Comparison of ENCODE assay signal across 26 mouse cellular contexts in the genomic region with DNA sequence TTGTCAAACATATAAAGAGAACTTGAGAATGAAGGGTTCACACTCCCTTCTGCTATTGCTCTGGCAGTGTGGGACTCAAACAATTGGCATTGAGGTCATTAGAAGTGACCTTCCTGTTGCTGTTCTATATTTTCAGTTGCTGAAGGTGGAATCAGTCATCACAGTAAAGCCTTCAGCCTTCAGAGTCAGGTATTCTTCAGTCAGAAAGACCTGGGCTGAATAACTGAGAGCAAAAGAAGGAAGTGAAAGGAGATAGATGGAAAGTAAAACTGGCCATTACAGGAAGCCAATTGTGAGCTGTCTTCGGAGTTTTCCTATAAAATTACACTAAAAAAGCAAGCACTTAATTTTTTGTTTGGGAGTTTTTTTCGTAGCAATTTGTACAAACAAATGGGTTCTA.
DNase-seq lines count a peak whose midpoint lies in the region; ATAC-seq and TF ChIP-seq lines count a peak whose summit lies in the region.
"Had no signal": no experiment of that assay in that cellular context is flagged by ENCODE, and none has a peak within 500 bp of the region (broad histone marks: within the 10 kb centered on the region; RNA-seq: fewer than 3 reads in every experiment).

No protein-coding gene starts in this region.

- no peaks in the 10 kb centered on the region for H3K79me2 ChIP-seq in CH12.LX (replicated peaks; ENCODE audit: control insufficient read depth, extremely low read depth, insufficient read depth, poor library complexity, severe bottlenecking)

- no peaks in the 10 kb centered on the region for H3K27me3 ChIP-seq in CH12.LX (replicated peaks)
- H3K27me3 ChIP-seq in megakaryocyte, embryonic 14.5 days (replicated peaks) = no peaks in the 10 kb centered on the region
- H3K27me3 ChIP-seq in splenic B cell, adult 2 months (ENCODE audit: control insufficient read depth, insufficient read depth, low read length, poor library complexity, severe bottlenecking) = no peaks in the 10 kb centered on the region
- H3K27me3 ChIP-seq in liver, postnatal 0 days (ENCODE audit: insufficient read depth, low read length) = no peaks in the 10 kb centered on the region
- H3K27me3 ChIP-seq: embryonic facial prominence, embryonic 13.5 days; forebrain, embryonic 12.5 days; forebrain, embryonic 15.5 days; heart, embryonic 13.5 days had no signal

- H3K36me3 ChIP-seq in CH12.LX (replicated peaks in 1 of 2; ENCODE audit: control insufficient read depth in 1 of 2, insufficient read depth in 1 of 2, low read length in 1 of 2) = no peaks in the 10 kb centered on the region
- H3K36me3 ChIP-seq in megakaryocyte, embryonic 14.5 days (replicated peaks; ENCODE audit: low read length) = no peaks in the 10 kb centered on the region
- H3K36me3 ChIP-seq in splenic B cell, adult 2 months (ENCODE audit: control insufficient read depth, insufficient read depth, low read length, poor library complexity, severe bottlenecking) = no peaks in the 10 kb centered on the region
- H3K36me3 ChIP-seq in liver, postnatal 0 days (replicated peaks; ENCODE audit: insufficient read depth, low read length) = no peaks in the 10 kb centered on the region
- H3K36me3 ChIP-seq: embryonic facial prominence, embryonic 10.5 days; embryonic facial prominence, embryonic 13.5 days; forebrain, embryonic 12.5 days; forebrain, embryonic 15.5 days; heart, embryonic 10.5 days; heart, embryonic 13.5 days had no signal

- no peak; the same call in 1 of the 2 replicates for TF ChIP-seq RAD21 in CH12.LX (IDR thresholded peaks at IDR 0.05; ENCODE audit: low read depth, low read length)

- dilution Hi-C loops in CH12.LX (cut with MboI; ENCODE audit: extremely low pct_ligation_motif_present, extremely low pct_unique_long_range_greater_than_20kb, low sequenced_read_pairs) = no loop called here

- in situ Hi-C loops in CH12.LX (cut with MboI; ENCODE audit: low pct_ligation_motif_present, low pct_unique_long_range_greater_than_20kb, low sequenced_read_pairs) = no loop called here

- H3K27ac ChIP-seq in CH12.LX (ENCODE audit: insufficient read depth, low read depth) = peak overlapping the region; percentile 57; the same call in 1 of the 2 replicates
- no peak overlapping the region for H3K27ac ChIP-seq in liver, postnatal 0 days (ENCODE audit: low read depth)
- H3K27ac ChIP-seq: embryonic facial prominence, embryonic 10.5 days; embryonic facial prominence, embryonic 13.5 days; forebrain, embryonic 12.5 days; forebrain, embryonic 15.5 days; heart, adult 2 months; heart, embryonic 10.5 days; heart, embryonic 13.5 days; hindbrain, embryonic 14.5 days; hindbrain, postnatal 0 days had no signal

- intact Hi-C loops in left cerebral cortex, postnatal 10 days (cut with DNase I) = no loop called here

- TF ChIP-seq POLR2A in CH12.LX (IDR thresholded peaks at IDR 0.05; ENCODE audit: low read depth, low read length) = no peak

- peaks cover 9 to 20% of the 10 kb centered on the region in 2 experiments for H3K4me1 ChIP-seq in CH12.LX (ENCODE audit: control insufficient read depth in 1 of 2, insufficient read depth in 2 of 2)
- peaks cover 41% of the 10 kb centered on the region for H3K4me1 ChIP-seq in megakaryocyte, embryonic 14.5 days
- H3K4me1 ChIP-seq in liver, postnatal 0 days (ENCODE audit: insufficient read depth) = no peaks in the 10 kb centered on the region
- H3K4me1 ChIP-seq: embryonic facial prominence, embryonic 13.5 days; heart, embryonic 10.5 days; heart, embryonic 13.5 days had no signal

- TF ChIP-seq CTCF in CH12.LX (conservative IDR thresholded peaks at IDR 0.05 in 1 of 2, IDR thresholded peaks at IDR 0.05 in 1 of 2; ENCODE audit: low read depth in 2 of 2, low read length in 2 of 2) = no peak
- no peak for TF ChIP-seq CTCF in liver, postnatal 0 days (IDR thresholded peaks at IDR 0.05; ENCODE audit: low read depth)

- WGBS in liver, postnatal 0 days (ENCODE audit: insufficient replicate concordance) = 49% methylated on average over 2 of the region's 2 CpGs

- peak; percentile 99 for TF ChIP-seq EP300 in CH12.LX (IDR thresholded peaks at IDR 0.05; ENCODE audit: low read length)
- no peak for TF ChIP-seq EP300 in liver, postnatal 0 days (IDR thresholded peaks at IDR 0.05; ENCODE audit: low read depth)

- H3K9ac ChIP-seq in CH12.LX (ENCODE audit: insufficient read depth, low read depth) = no peak overlapping the region
- H3K9ac ChIP-seq in liver, postnatal 0 days (replicated peaks) = no peak overlapping the region
- H3K9ac ChIP-seq: embryonic facial prominence, embryonic 13.5 days; forebrain, embryonic 12.5 days; forebrain, embryonic 15.5 days; heart, embryonic 13.5 days; hindbrain, embryonic 14.5 days had no signal

- H3K4me2 ChIP-seq in CH12.LX (ENCODE audit: insufficient read depth, low read depth, poor library complexity, severe bottlenecking) = peak overlapping the region; percentile 81
- no peak overlapping the region for H3K4me2 ChIP-seq in liver, postnatal 0 days (ENCODE audit: low read depth, low read length)
- H3K4me2 ChIP-seq: embryonic facial prominence, embryonic 13.5 days; forebrain, embryonic 12.5 days; forebrain, embryonic 15.5 days; heart, embryonic 13.5 days; hindbrain, embryonic 14.5 days had no signal

- peak; percentile 27 to 45 for DNase-seq in spleen, postnatal 36 days (ENCODE audit: low spot score in 2 of 2)
- no peak for DNase-seq in spleen, adult 18-20 months
- DNase-seq in CH12.LX (ENCODE audit: extremely low read depth) = peak; percentile 68
- DNase-seq in splenic B cell, adult 2 months (ENCODE audit: low read depth, low spot score) = peak; percentile 74
- no peak for DNase-seq in liver, postnatal 0 days
- no peak for DNase-seq in lung, postnatal 10 days
- DNase-seq in left cerebral cortex, postnatal 10 days (ENCODE audit: extremely low spot score in 1 of 2, low spot score in 2 of 2) = no peak
- DNase-seq: adrenal gland, adult 8-10 months; adrenal gland, postnatal 36 days; cerebellum, adult 18-20 months; cerebellum, adult 9-10 months; cerebellum, postnatal 14 days; gastrocnemius, postnatal 25 days; heart, adult 2 months; heart, postnatal 14 days; heart, postnatal 4 days had no signal

- ATAC-seq in liver, postnatal 0 days = no peak
- ATAC-seq: forebrain, embryonic 15.5 days; hindbrain, postnatal 0 days had no signal

- H3K9me3 ChIP-seq in CH12.LX (replicated peaks; ENCODE audit: low read length) = no peaks in the 10 kb centered on the region
- no peaks in the 10 kb centered on the region for H3K9me3 ChIP-seq in megakaryocyte, embryonic 14.5 days
- no peaks in the 10 kb centered on the region for H3K9me3 ChIP-seq in liver, postnatal 0 days (ENCODE audit: low read length)
- H3K9me3 ChIP-seq: embryonic facial prominence, embryonic 10.5 days; embryonic facial prominence, embryonic 13.5 days; forebrain, embryonic 12.5 days; forebrain, embryonic 15.5 days; heart, embryonic 10.5 days; heart, embryonic 13.5 days had no signal

- no peak overlapping the region for H3K4me3 ChIP-seq in CH12.LX (replicated peaks in 1 of 3; ENCODE audit: low read depth in 2 of 3, low read length in 2 of 3, poor library complexity in 1 of 3)
- peak overlapping the region; percentile 38 for H3K4me3 ChIP-seq in megakaryocyte, embryonic 14.5 days (replicated peaks)
- H3K4me3 ChIP-seq in liver, postnatal 0 days (ENCODE audit: low read depth, low read length) = no peak overlapping the region
- H3K4me3 ChIP-seq: embryonic facial prominence, embryonic 10.5 days; embryonic facial prominence, embryonic 13.5 days; erythroblast, embryonic 14.5 days; forebrain, embryonic 12.5 days; forebrain, embryonic 15.5 days; heart, adult 2 months; heart, embryonic 10.5 days; heart, embryonic 13.5 days had no signal

TF ChIP-seq in CH12.LX, 34 proteins besides CTCF, POLR2A, EP300 and RAD21:
- TF ChIP-seq MEF2A (IDR thresholded peaks at IDR 0.05; ENCODE audit: borderline replicate concordance, low read depth, low read length) (peak; percentile 61; the same call in 1 of the 2 replicates), CHD1 (IDR thresholded peaks at IDR 0.05; ENCODE audit: low read depth, low read length) (0 out of 2 replicates have a peak, but pooled peaks have one; percentile 8), ZNF384 (IDR thresholded peaks at IDR 0.05; ENCODE audit: low read depth, low read length) (0 out of 2 replicates have a peak, but pooled peaks have one; percentile 20), POLR2AphosphoS2 (IDR thresholded peaks at IDR 0.05; ENCODE audit: low read depth, low read length) (no peak), ZC3H11A (IDR thresholded peaks at IDR 0.05; ENCODE audit: low read depth, low read length) (no peak), ELF1 (IDR thresholded peaks at IDR 0.05; ENCODE audit: low read depth, low read length) (peak; percentile 57), MYC (IDR thresholded peaks at IDR 0.05; ENCODE audit: low read depth, low read length) (0 out of 2 replicates have a peak, but pooled peaks have one; percentile 39), E2F4 (IDR thresholded peaks at IDR 0.05; ENCODE audit: insufficient replicate concordance, low read depth, low read length) (no peak), NELFE (IDR thresholded peaks at IDR 0.05; ENCODE audit: low read depth, low read length) (no peak), CHD2 (IDR thresholded peaks at IDR 0.05; ENCODE audit: low read length) (peak; percentile 34; the same call in 1 of the 2 replicates), BHLHE40 (IDR thresholded peaks at IDR 0.05; ENCODE audit: low read depth, low read length) (peak; percentile 34; the same call in 1 of the 2 replicates), RCOR1 (conservative IDR thresholded peaks at IDR 0.05; ENCODE audit: low read depth, low read length) (peak; percentile 75), PAX5 (IDR thresholded peaks at IDR 0.05; ENCODE audit: low read length) (no peak), JUND (conservative IDR thresholded peaks at IDR 0.05; ENCODE audit: low read depth, low read length) (peak; percentile 17; the same call in 1 of the 2 replicates), JUN (IDR thresholded peaks at IDR 0.05; ENCODE audit: insufficient read depth, low read depth, low read length) (peak; percentile 58; the same call in 1 of the 2 replicates), IRF4 (IDR thresholded peaks at IDR 0.05; ENCODE audit: low read depth, low read length) (peak; percentile 98), MAX (IDR thresholded peaks at IDR 0.05; ENCODE audit: low read length) (peak; percentile 21; the same call in 1 of the 2 replicates), ZMIZ1 (IDR thresholded peaks at IDR 0.05; ENCODE audit: low read depth, low read length) (no peak), SIN3A (IDR thresholded peaks at IDR 0.05; ENCODE audit: low read length) (0 out of 2 replicates have a peak, but pooled peaks have one; percentile 22), ETS1 (conservative IDR thresholded peaks at IDR 0.05; ENCODE audit: low read depth, low read length) (peak; percentile 47; the same call in 1 of the 2 replicates), SMC3 (IDR thresholded peaks at IDR 0.05; ENCODE audit: low read depth, low read length) (no peak), NRF1 (IDR thresholded peaks at IDR 0.05; ENCODE audit: low read depth, low read length) (no peak), MAFK (IDR thresholded peaks at IDR 0.05; ENCODE audit: insufficient replicate concordance, low read length) (0 out of 2 replicates have a peak, but pooled peaks have one; percentile 27)

Comparison
In these comparisons a context has a peak if more than half of its experiments do, and no peak if none do; other contexts are left out.
1. DNase-seq: peak in spleen, postnatal 36 days (2 of 2), CH12.LX (single experiment) and splenic B cell, adult 2 months (single experiment); none in spleen, adult 18-20 months (0 of 2), liver, postnatal 0 days (single experiment), lung, postnatal 10 days (single experiment) and left cerebral cortex, postnatal 10 days (0 of 2).